ENCODE assay signal across 14 mouse cellular contexts in genomic region chr11:96338957-96339855, GRCm38 (mm10). TPM values are rescaled to one million over a fixed set of nuclear protein-coding genes. Genes with fewer than 3 reads are reported as not detected.
DNase-seq lines count a peak whose midpoint lies in the region; ATAC-seq and TF ChIP-seq lines count a peak whose summit lies in the region.
"Had no signal": no experiment of that assay in that cellular context is flagged by ENCODE, and none has a peak within 500 bp of the region (broad histone marks: within the 10 kb centered on the region; RNA-seq: fewer than 3 reads in every experiment).

No protein-coding gene starts in this region.

- H3K4me3 ChIP-seq in lung, embryonic 16.5 days (ENCODE audit: low read length): peak overlapping the region; percentile 52
- H3K4me3 ChIP-seq in stomach, postnatal 0 days (ENCODE audit: low read depth, low read length): 0 out of 2 replicates have a peak overlapping the region, but pooled peaks have one; percentile 4

- H3K4me2 ChIP-seq in lung, embryonic 16.5 days (ENCODE audit: low read depth, low read length): peak overlapping the region; percentile 65
- H3K4me2 ChIP-seq in stomach, postnatal 0 days (replicated peaks; ENCODE audit: low read depth): peak overlapping the region; percentile 71

- TF ChIP-seq CTCF in stomach, postnatal 0 days (IDR thresholded peaks at IDR 0.05; ENCODE audit: low read depth): no peak

- H3K9ac ChIP-seq in lung, embryonic 16.5 days (ENCODE audit: low read length): peak overlapping the region; percentile 77
- H3K9ac ChIP-seq in stomach, postnatal 0 days (ENCODE audit: low read length): 0 out of 2 replicates have a peak overlapping the region, but pooled peaks have one; percentile 18

- WGBS in lung, embryonic 16.5 days: 27% methylated on average over 7 of the region's 7 CpGs
- 34% methylated on average over 7 of the region's 7 CpGs for WGBS in stomach, postnatal 0 days

- no peak for ATAC-seq in lung, embryonic 16.5 days (ENCODE audit: low read depth)
- ATAC-seq in stomach, postnatal 0 days (ENCODE audit: low FRiP score, low TSS enrichment): no peak
- ATAC-seq: forebrain, embryonic 14.5 days had no signal

- H3K27ac ChIP-seq in lung, embryonic 16.5 days (ENCODE audit: low read length): peak overlapping the region; percentile 93
- H3K27ac ChIP-seq in stomach, postnatal 0 days (replicated peaks): peak overlapping the region; percentile 94

- H3K9me3 ChIP-seq in lung, embryonic 16.5 days (ENCODE audit: control insufficient read depth, low read length): no peaks in the 10 kb centered on the region
- H3K9me3 ChIP-seq in stomach, postnatal 0 days (ENCODE audit: control insufficient read depth, low read length): no peaks in the 10 kb centered on the region

- no peak for TF ChIP-seq EP300 in stomach, postnatal 0 days (optimal IDR thresholded peaks at IDR 0.05)

- H3K36me3 ChIP-seq in lung, embryonic 16.5 days (ENCODE audit: control insufficient read depth, insufficient read depth, low read length): peaks cover under 1% of the 10 kb centered on the region; the same call in 1 of the 2 replicates
- no peaks in the 10 kb centered on the region for H3K36me3 ChIP-seq in stomach, postnatal 0 days (ENCODE audit: control insufficient read depth, insufficient read depth, low read length)

- H3K4me1 ChIP-seq in lung, embryonic 16.5 days (replicated peaks; ENCODE audit: control insufficient read depth, insufficient read depth, low read length): peaks cover 26% of the 10 kb centered on the region
- H3K4me1 ChIP-seq in stomach, postnatal 0 days (replicated peaks; ENCODE audit: control insufficient read depth, insufficient read depth): peaks cover 16% of the 10 kb centered on the region

- peaks cover 37% of the 10 kb centered on the region for H3K27me3 ChIP-seq in lung, embryonic 16.5 days (ENCODE audit: control insufficient read depth, insufficient read depth, low read depth, low read length)
- 0 out of 2 replicates have a peak, but pooled peaks cover 2% of the 10 kb centered on the region for H3K27me3 ChIP-seq in stomach, postnatal 0 days (ENCODE audit: control insufficient read depth, insufficient read depth, low read length)

- DNase-seq in adrenal gland, adult 18-20 months (ENCODE audit: low spot score in 2 of 2): peak; percentile 19 to 21
- no peak for DNase-seq in adrenal gland, postnatal 25 days
- no peak for DNase-seq in lung, adult 18-20 months
- peak; percentile 30 for DNase-seq in kidney, postnatal 10 days
- DNase-seq in stomach, postnatal 0 days (ENCODE audit: low spot score): no peak
- DNase-seq in spleen, postnatal 4 days (ENCODE audit: low spot score in 2 of 2): no peak
- DNase-seq in retina, postnatal 1 day: no peak
- DNase-seq: cerebellum, adult 11-12 months had no signal

RNA-seq across cellular contexts. Expression of gene Hoxb2, which starts 11.1 kb away (rescaled TPM):
- total RNA-seq in adrenal gland, adult 18-20 months (2021): 10 to 100 TPM; 17.1 to 21.5 TPM
- total RNA-seq in adrenal gland, postnatal 25 days (2021): 24.0 and 25.6 TPM in 2 replicates
- polyA plus RNA-seq in lung, embryonic 16.5 days (2015; fragmentation: Nextera tagmentation; extraction: Ambion mirVana): 20.1 and 24.0 TPM in 2 replicates
- polyA plus RNA-seq in stomach, postnatal 0 days (2015; fragmentation: Nextera tagmentation; extraction: Ambion mirVana): 12.2 and 13.4 TPM in 2 replicates
- total RNA-seq: left cerebral cortex, postnatal 14 days had no signal
- polyA plus RNA-seq: forebrain, embryonic 14.5 days had no signal

RNA-seq across cellular contexts. Expression of gene Hoxb3, which starts 16.1 kb away (rescaled TPM):
- total RNA-seq in adrenal gland, adult 18-20 months (2021): 10 to 100 TPM; 17.2 to 20.7 TPM
- 33.0 and 40.1 TPM in 2 replicates for total RNA-seq in adrenal gland, postnatal 25 days (2021)
- polyA plus RNA-seq in lung, embryonic 16.5 days (2015; fragmentation: Nextera tagmentation; extraction: Ambion mirVana): 2.1 and 2.6 TPM in 2 replicates
- polyA plus RNA-seq in stomach, postnatal 0 days (2015; fragmentation: Nextera tagmentation; extraction: Ambion mirVana): 0.94 and 0.97 TPM in 2 replicates
- total RNA-seq: left cerebral cortex, postnatal 14 days had no signal
- polyA plus RNA-seq: forebrain, embryonic 14.5 days had no signal

RNA-seq across cellular contexts. Expression of gene Hoxb4, which starts 21.1 kb away (rescaled TPM):
- total RNA-seq in adrenal gland, adult 18-20 months (2021): 10 to 100 TPM; 16.3 to 22.1 TPM
- total RNA-seq in adrenal gland, postnatal 25 days (2021): 27.6 and 31.5 TPM in 2 replicates
- polyA plus RNA-seq in lung, embryonic 16.5 days (2015; fragmentation: Nextera tagmentation; extraction: Ambion mirVana): 3.4 TPM in 2 replicates
- polyA plus RNA-seq in stomach, postnatal 0 days (2015; fragmentation: Nextera tagmentation; extraction: Ambion mirVana): 1.2 and 1.6 TPM in 2 replicates
- total RNA-seq: left cerebral cortex, postnatal 14 days had no signal
- polyA plus RNA-seq: forebrain, embryonic 14.5 days had no signal

RNA-seq across cellular contexts. Expression of gene Hoxb1, which starts 26.3 kb away (rescaled TPM):
- total RNA-seq in adrenal gland, adult 18-20 months (2021): not detected
- not detected in 2 replicates for total RNA-seq in adrenal gland, postnatal 25 days (2021)
- 0.18 TPM in 1 of 2 replicates, not detected in the other for polyA plus RNA-seq in lung, embryonic 16.5 days (2015; fragmentation: Nextera tagmentation; extraction: Ambion mirVana)
- polyA plus RNA-seq in stomach, postnatal 0 days (2015; fragmentation: Nextera tagmentation; extraction: Ambion mirVana): 0.06 TPM in 1 of 2 replicates, not detected in the other
- total RNA-seq: gastrocnemius, postnatal 4 days; left cerebral cortex, postnatal 14 days; megakaryocyte progenitor cell, adult 5-6 weeks had no signal
- polyA plus RNA-seq: forebrain, embryonic 14.5 days; thymus, postnatal 0 days had no signal

RNA-seq across cellular contexts. Expression of gene Hoxb5, which starts 36.1 kb away (rescaled TPM):
- total RNA-seq in adrenal gland, adult 18-20 months (2021): 10 to 100 TPM; 11.6 to 27.3 TPM
- total RNA-seq in adrenal gland, postnatal 25 days (2021): 36.5 and 36.8 TPM in 2 replicates
- polyA plus RNA-seq in lung, embryonic 16.5 days (2015; fragmentation: Nextera tagmentation; extraction: Ambion mirVana): 39.2 and 46.6 TPM in 2 replicates
- polyA plus RNA-seq in stomach, postnatal 0 days (2015; fragmentation: Nextera tagmentation; extraction: Ambion mirVana): 7.5 and 8.2 TPM in 2 replicates
- total RNA-seq: left cerebral cortex, postnatal 14 days had no signal
- polyA plus RNA-seq: forebrain, embryonic 14.5 days had no signal

Comparison
In these comparisons a context has a peak if more than half of its experiments do, and no peak if none do; other contexts are left out.
1. DNase-seq: peak in adrenal gland, adult 18-20 months (2 of 2) and kidney, postnatal 10 days (single experiment); none in adrenal gland, postnatal 25 days (single experiment), lung, adult 18-20 months (0 of 2), stomach, postnatal 0 days (single experiment), spleen, postnatal 4 days (0 of 2) and retina, postnatal 1 day (single experiment).